Mouse (Mus musculus): ENCODE measurements around the gene Fam124a. TPM values are rescaled to one million over a fixed set of nuclear protein-coding genes. Genes with fewer than 3 reads are reported as not detected.
"Not testable (repeated sequence)": the region's sequence is repeated elsewhere in the genome, so short reads cannot be mapped to it uniquely, and the experiment has no call there.

The Fam124a gene
- polyA plus RNA-seq, 1 experiment from 2014 or later = 1.5 TPM

DNA sequence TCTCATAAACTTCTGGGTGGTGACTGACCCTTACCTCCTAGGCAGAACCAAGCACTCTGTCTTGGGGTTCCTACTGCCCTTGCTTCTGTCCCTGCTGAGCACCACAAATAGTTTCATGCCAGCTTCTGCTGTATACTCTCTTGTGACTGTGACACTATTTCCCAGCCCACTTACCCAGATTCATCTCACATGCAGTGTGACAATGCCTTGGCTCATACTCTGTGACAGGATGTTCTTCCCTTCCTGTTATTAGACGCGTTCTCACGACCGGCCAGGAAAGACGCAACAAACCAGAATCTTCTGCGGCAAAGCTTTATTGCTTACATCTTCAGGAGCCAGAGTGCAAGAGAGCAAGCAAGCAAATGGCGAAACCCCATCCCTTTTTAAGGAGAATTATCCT is 86.8 kb downstream of the Fam124a start:
- H3K4me3 ChIP-seq (ENCODE audit: low read depth, low read length); H3K9ac ChIP-seq (replicated peaks; ENCODE audit: low read length): not testable (repeated sequence)

GRCm38 (mm10) chr14:62648405-62648804 is 92.9 kb downstream of the Fam124a start:
- ATAC-seq (replicated peaks; ENCODE audit: insufficient number of reproducible peaks, low FRiP score, low TSS enrichment, low read depth) = no peak
- H3K27ac ChIP-seq (replicated peaks; ENCODE audit: low read depth, low read length) = no peak overlapping the region
- H3K9me3 ChIP-seq (replicated peaks; ENCODE audit: control insufficient read depth, low read length) = no peaks in the 10 kb centered on the region
- no peak overlapping the region for H3K4me2 ChIP-seq (ENCODE audit: low read depth, low read length)
- WGBS = 83% methylated on average over 6 of the region's 6 CpGs
- DNase-seq (ENCODE audit: low spot score) = no peak
- H3K36me3 ChIP-seq (replicated peaks; ENCODE audit: control insufficient read depth, insufficient read depth, low read depth, low read length) = no peaks in the 10 kb centered on the region
- no peaks in the 10 kb centered on the region for H3K27me3 ChIP-seq (ENCODE audit: control insufficient read depth, insufficient read depth, low read length)
- no peaks in the 10 kb centered on the region for H3K4me1 ChIP-seq (ENCODE audit: control insufficient read depth, insufficient read depth, low read length)
- H3K4me3 ChIP-seq (ENCODE audit: low read depth, low read length) = no peak overlapping the region
- no peak overlapping the region for H3K9ac ChIP-seq (replicated peaks; ENCODE audit: low read length)

More for the DNA sequence above, 86.8 kb downstream of the Fam124a start:
- not testable (repeated sequence) for H3K4me2 ChIP-seq (ENCODE audit: low read depth, low read length); DNase-seq (ENCODE audit: low spot score); H3K36me3 ChIP-seq (replicated peaks; ENCODE audit: control insufficient read depth, insufficient read depth, low read depth, low read length); H3K27ac ChIP-seq (replicated peaks; ENCODE audit: low read depth, low read length); ATAC-seq (replicated peaks; ENCODE audit: insufficient number of reproducible peaks, low FRiP score, low TSS enrichment, low read depth); H3K9me3 ChIP-seq (replicated peaks; ENCODE audit: control insufficient read depth, low read length); H3K4me1 ChIP-seq (ENCODE audit: control insufficient read depth, insufficient read depth, low read length); H3K27me3 ChIP-seq (ENCODE audit: control insufficient read depth, insufficient read depth, low read length)
- WGBS = 84% methylated on average over 6 of the region's 7 CpGs

- H3K4me2 ChIP-seq (ENCODE audit: low read depth, low read length) = no peak overlapping the region
- no peaks in the 10 kb centered on the region for H3K4me1 ChIP-seq (ENCODE audit: control insufficient read depth, insufficient read depth, low read length)
- no peaks in the 10 kb centered on the region for H3K9me3 ChIP-seq (replicated peaks; ENCODE audit: control insufficient read depth, low read length)
- no peaks in the 10 kb centered on the region for H3K36me3 ChIP-seq (replicated peaks; ENCODE audit: control insufficient read depth, insufficient read depth, low read depth, low read length)
- no peak for ATAC-seq (replicated peaks; ENCODE audit: insufficient number of reproducible peaks, low FRiP score, low TSS enrichment, low read depth)
- no peak overlapping the region for H3K9ac ChIP-seq (replicated peaks; ENCODE audit: low read length)
- H3K27me3 ChIP-seq (ENCODE audit: control insufficient read depth, insufficient read depth, low read length) = no peaks in the 10 kb centered on the region
- DNase-seq (ENCODE audit: low spot score) = no peak
- no peak overlapping the region for H3K27ac ChIP-seq (replicated peaks; ENCODE audit: low read depth, low read length)
- H3K4me3 ChIP-seq (ENCODE audit: low read depth, low read length) = no peak overlapping the region
- WGBS = 73% methylated on average over 3 of the region's 3 CpGs
These were observed 94.8 kb downstream of the Fam124a start for GRCm38 (mm10) chr14:62650376-62650775.

DNA sequence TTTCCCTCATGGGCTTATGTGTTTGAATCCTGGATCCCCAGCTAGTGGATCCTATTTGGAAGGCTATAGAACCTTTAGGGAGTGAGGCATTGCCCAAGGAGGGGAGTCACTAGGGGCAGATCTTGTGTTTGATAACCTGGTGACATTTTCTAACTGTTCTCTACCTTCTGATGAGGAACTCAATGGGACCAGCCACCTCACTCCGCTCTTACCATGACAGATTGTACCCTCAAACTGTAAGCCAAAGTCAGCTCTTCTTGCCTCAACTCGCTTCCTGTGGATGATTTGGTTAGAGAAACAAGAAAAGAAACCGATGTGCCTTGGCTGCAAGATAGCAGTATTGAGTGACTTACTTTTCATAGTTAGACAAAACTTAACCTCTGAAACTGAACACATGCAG is 96.2 kb downstream of the Fam124a start:
- no peaks in the 10 kb centered on the region for H3K9me3 ChIP-seq (replicated peaks; ENCODE audit: control insufficient read depth, low read length)
- H3K36me3 ChIP-seq (replicated peaks; ENCODE audit: control insufficient read depth, insufficient read depth, low read depth, low read length) = no peaks in the 10 kb centered on the region
- H3K27me3 ChIP-seq (ENCODE audit: control insufficient read depth, insufficient read depth, low read length) = no peaks in the 10 kb centered on the region
- H3K4me3 ChIP-seq (ENCODE audit: low read depth, low read length) = no peak overlapping the region
- ATAC-seq (replicated peaks; ENCODE audit: insufficient number of reproducible peaks, low FRiP score, low TSS enrichment, low read depth) (no peak), DNase-seq (ENCODE audit: low spot score) (no peak)
- H3K27ac ChIP-seq (replicated peaks; ENCODE audit: low read depth, low read length) = no peak overlapping the region
- 87% methylated on average over 3 of the region's 3 CpGs for WGBS
- no peaks in the 10 kb centered on the region for H3K4me1 ChIP-seq (ENCODE audit: control insufficient read depth, insufficient read depth, low read length)
- H3K9ac ChIP-seq (replicated peaks; ENCODE audit: low read length) = no peak overlapping the region
- H3K4me2 ChIP-seq (ENCODE audit: low read depth, low read length) = no peak overlapping the region

GRCm38 (mm10) chr14:62655996-62656395 is 100.5 kb downstream of the Fam124a start:
- DNase-seq (ENCODE audit: low spot score) = no peak
- no peaks in the 10 kb centered on the region for H3K4me1 ChIP-seq (ENCODE audit: control insufficient read depth, insufficient read depth, low read length)
- WGBS = 85% methylated on average over 7 of the region's 7 CpGs
- H3K27ac ChIP-seq (replicated peaks; ENCODE audit: low read depth, low read length) = no peak overlapping the region
- H3K36me3 ChIP-seq (replicated peaks; ENCODE audit: control insufficient read depth, insufficient read depth, low read depth, low read length) = no peaks in the 10 kb centered on the region
- H3K9ac ChIP-seq (replicated peaks; ENCODE audit: low read length) = no peak overlapping the region
- no peak overlapping the region for H3K4me2 ChIP-seq (ENCODE audit: low read depth, low read length)
- H3K9me3 ChIP-seq (replicated peaks; ENCODE audit: control insufficient read depth, low read length) = no peaks in the 10 kb centered on the region
- no peak overlapping the region for H3K4me3 ChIP-seq (ENCODE audit: low read depth, low read length)
- H3K27me3 ChIP-seq (ENCODE audit: control insufficient read depth, insufficient read depth, low read length) = no peaks in the 10 kb centered on the region
- no peak for ATAC-seq (replicated peaks; ENCODE audit: insufficient number of reproducible peaks, low FRiP score, low TSS enrichment, low read depth)

GRCm38 (mm10) chr14:62657469-62657868 is 101.9 kb downstream of the Fam124a start:
- H3K9me3 ChIP-seq (replicated peaks; ENCODE audit: control insufficient read depth, low read length) = no peaks in the 10 kb centered on the region
- WGBS = 79% methylated on average over 3 of the region's 3 CpGs
- H3K9ac ChIP-seq (replicated peaks; ENCODE audit: low read length) = no peak overlapping the region
- DNase-seq (ENCODE audit: low spot score) = no peak
- H3K27me3 ChIP-seq (ENCODE audit: control insufficient read depth, insufficient read depth, low read length) = no peaks in the 10 kb centered on the region
- no peaks in the 10 kb centered on the region for H3K36me3 ChIP-seq (replicated peaks; ENCODE audit: control insufficient read depth, insufficient read depth, low read depth, low read length)
- no peak overlapping the region for H3K27ac ChIP-seq (replicated peaks; ENCODE audit: low read depth, low read length)
- ATAC-seq (replicated peaks; ENCODE audit: insufficient number of reproducible peaks, low FRiP score, low TSS enrichment, low read depth) = no peak
- H3K4me2 ChIP-seq (ENCODE audit: low read depth, low read length) = no peak overlapping the region
- H3K4me1 ChIP-seq (ENCODE audit: control insufficient read depth, insufficient read depth, low read length) = no peaks in the 10 kb centered on the region
- H3K4me3 ChIP-seq (ENCODE audit: low read depth, low read length) = no peak overlapping the region

Other genes starting within 250 kb of the Fam124a start
- gene Gucy1b2, start 99.4 kb upstream of the Fam124a start, polyA plus RNA-seq (2014; fragmentation: Nextera tagmentation; extraction: Ambion mirVana) = not detected in 2 replicates
- not detected in 2 replicates for gene Gm4131, start 11.2 kb downstream of the Fam124a start, polyA plus RNA-seq (2014; fragmentation: Nextera tagmentation; extraction: Ambion mirVana)
- gene Serpine3, start 107.9 kb downstream of the Fam124a start, polyA plus RNA-seq (2014; fragmentation: Nextera tagmentation; extraction: Ambion mirVana) = not detected in 2 replicates
- gene Ints6, start 205.4 kb downstream of the Fam124a start, polyA plus RNA-seq (2014; fragmentation: Nextera tagmentation; extraction: Ambion mirVana) = 24.2 and 26.9 TPM in 2 replicates

Measured in embryonic facial prominence, embryonic 11.5 days (tissue).